Mouse (Mus musculus) B cell, adult 67 days (primary cell): ENCODE data around the gene Metrnl. TPM values are rescaled to one million over a fixed set of nuclear protein-coding genes. Genes with fewer than 3 reads are reported as not detected.

Experiments
- total RNA-seq, 2 experiments: library from RNA; stranded (reverse); gene quantifications; 4 replicates each; pipeline ENCODE4 v1.2.4; 2023

The Metrnl gene
- 1 to 10 TPM in 1 of 2 experiments, under 1 TPM in 1; 0.67 to 2.1 TPM for total RNA-seq

DNA sequence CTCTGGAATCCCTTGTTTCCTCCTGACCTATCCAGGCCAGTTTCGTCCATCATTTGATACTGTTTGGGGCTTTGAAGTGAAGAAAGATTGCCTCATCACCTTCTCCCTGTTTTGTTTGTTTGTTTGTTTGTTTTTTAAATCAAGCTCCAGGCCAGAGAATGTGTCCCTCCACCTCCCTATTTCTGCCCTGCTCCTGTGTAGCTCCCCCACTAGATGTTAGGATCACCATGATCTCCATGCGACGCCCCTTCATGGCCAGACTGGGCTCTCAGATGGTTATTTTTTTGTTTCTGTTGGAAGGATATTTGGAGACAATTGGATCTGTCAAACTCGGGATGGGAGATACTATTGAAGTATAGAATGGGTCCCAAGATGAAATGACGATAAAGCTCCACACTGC lies at the start of gene Metrnl:
Metrnl (plus strand) TSS at position 301 of the 400 bp plus-strand sequence.

DNA sequence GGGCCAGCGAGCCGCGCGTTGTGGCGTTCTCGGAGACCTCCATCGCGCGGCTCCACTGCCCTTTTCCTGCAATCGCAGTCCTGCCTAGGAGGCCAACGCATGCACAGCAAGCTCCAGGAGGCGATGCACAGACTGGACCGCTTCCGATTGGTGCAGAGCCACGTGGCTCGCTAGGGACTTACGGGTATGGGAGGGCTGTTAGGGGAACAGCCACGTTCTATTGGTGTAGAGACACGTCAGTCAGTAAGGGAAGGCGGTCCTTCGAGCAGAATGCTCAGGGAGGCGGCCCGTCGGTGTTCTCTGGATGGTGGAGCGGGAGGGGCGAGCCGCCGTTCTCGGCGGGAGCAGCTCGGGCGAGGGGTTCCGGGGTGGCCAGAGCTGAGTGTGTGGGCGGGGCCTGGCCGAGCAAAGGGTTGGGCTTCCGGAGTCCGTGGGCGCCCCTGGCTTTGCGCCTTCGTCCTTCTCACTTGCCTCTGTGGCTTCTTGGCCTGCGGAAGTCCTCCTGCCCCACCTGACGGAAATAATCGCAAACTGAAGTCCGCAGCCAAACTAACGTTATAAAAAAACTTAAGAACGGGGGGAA lies 28.3 kb upstream of the Metrnl start, which contains the start of gene B3gntl1:
B3gntl1 (minus strand) TSS at position 164 of the 583 bp plus-strand sequence.

Other genes starting within 250 kb of the Metrnl start
- 10 to 100 TPM; 32.7 to 36.2 TPM for gene Tbcd, start 249.6 kb upstream of the Metrnl start, total RNA-seq
- not detected for gene Zfp750, start 182.2 kb upstream of the Metrnl start, total RNA-seq
- 10 to 100 TPM; 13.2 to 15.2 TPM for gene B3gntl1, start 28.4 kb upstream of the Metrnl start, total RNA-seq
- gene Ptchd3, start 128.7 kb downstream of the Metrnl start, total RNA-seq: not detected